Mouse (Mus musculus): Measurements from ENCODE around the gene Tmprss9.

DNA sequence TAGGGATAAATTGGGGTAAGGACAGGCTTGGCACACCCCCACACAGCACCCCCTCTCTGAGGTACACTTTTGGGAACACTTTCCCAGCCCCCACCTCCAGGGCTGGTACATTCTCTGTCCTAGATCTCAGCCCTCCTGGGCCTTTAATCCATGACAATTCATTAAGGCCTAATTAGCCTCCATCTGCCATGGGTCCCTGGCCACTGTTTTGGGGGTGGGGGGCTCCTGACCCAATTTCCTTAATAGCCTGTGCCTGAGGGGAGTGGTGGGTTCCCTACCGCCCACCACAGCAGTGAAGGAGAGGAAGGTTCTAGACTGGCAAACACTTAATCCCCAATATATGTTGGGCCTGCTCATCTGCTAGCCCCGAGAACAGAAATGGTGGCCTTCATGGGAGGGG, 30.0 kb upstream of the Tmprss9 start:
- no peak for TF ChIP-seq CTCF (conservative IDR thresholded peaks at IDR 0.05; ENCODE audit: low read length)
- no peak for TF ChIP-seq NANOG (IDR thresholded peaks at IDR 0.05; ENCODE audit: borderline replicate concordance, low read length)
